Mouse (Mus musculus): ENCODE measurements around the gene Hspb9.

Gene Hspb9

GRCm38 (mm10) chr11:100735954-100736745 lies 22.5 kb downstream of the Hspb9 start:
- peak; percentile 23 for DNase-seq

DNA sequence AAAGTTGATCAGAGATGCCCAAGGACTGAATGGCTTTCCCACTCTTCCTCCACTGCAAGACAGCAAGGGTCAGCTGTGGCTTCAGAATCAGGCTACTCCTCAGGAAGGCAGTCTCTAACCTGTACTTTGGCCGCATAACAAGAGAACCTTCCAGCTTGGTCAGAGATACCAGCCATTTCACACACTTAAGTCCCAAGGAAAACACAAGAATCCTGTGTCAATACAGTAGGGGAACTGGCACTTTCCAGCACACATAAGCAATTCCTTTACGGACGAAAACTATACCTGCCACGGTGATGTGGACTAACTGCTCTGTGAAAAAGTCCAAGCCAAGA lies 23.1 kb downstream of the Hspb9 start:
- peak; percentile 25 for DNase-seq

GRCm38 (mm10) chr11:100737105-100737733 lies 23.6 kb downstream of the Hspb9 start:
- DNase-seq: peak; percentile 28

DNA sequence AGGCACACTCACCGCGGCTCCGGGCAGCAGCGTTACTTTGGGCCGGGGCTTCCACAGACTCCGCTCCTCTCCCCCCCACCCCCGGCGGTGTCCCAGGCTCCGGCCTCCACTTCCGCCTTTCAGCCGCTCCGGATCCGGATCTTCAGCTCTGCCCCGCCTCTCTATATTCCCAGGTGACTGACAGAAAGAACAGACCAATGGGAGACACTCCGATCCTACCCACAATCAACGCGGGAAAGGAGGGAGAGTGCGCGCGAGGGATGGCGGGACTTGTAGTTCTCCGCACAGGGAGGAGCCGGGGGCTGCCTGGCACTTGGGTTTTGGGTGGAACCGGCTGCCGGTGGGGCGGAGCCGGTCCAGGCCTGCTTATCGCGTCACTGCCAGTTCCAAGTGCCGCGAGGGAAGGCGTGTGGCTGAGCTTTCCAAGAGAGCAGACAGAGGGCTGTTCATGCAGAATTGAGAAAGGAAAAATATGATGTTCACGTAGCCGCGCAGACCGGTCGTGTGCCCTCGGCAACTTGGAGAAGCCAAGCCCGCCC lies 24.5 kb downstream of the Hspb9 start, which contains the start of gene Rab5c:
TSS of gene Rab5c (minus strand) at position 150 of the 539 bp plus-strand sequence.
- peak; percentile 99 for DNase-seq

GRCm38 (mm10) chr11:100738749-100739148 lies 25.1 kb downstream of the Hspb9 start:
- no peak for DNase-seq

DNA sequence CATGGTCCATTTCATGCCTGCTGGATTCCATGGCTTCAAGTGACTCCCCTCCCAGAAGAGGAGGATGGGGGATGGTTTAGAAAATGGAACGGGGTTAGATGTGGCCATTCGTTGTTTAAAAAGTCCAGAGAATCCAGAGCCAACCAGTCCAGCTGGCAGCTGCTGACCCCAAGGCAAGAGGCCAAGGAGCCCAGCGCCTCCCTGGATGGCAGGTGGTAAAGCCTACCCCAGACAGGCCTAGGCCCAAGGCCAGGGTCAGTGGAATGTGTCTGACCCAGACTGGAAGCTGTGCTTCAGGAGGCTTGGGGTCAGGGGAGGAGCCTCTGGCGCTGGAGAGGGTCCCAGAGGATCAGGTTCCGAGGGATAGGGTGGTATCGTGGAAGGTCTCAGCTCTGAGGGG lies 27.7 kb downstream of the Hspb9 start:
- peak; percentile 48 for DNase-seq

GRCm38 (mm10) chr11:100745085-100745484 lies 31.4 kb downstream of the Hspb9 start:
- DNase-seq: peak; percentile 68

DNA sequence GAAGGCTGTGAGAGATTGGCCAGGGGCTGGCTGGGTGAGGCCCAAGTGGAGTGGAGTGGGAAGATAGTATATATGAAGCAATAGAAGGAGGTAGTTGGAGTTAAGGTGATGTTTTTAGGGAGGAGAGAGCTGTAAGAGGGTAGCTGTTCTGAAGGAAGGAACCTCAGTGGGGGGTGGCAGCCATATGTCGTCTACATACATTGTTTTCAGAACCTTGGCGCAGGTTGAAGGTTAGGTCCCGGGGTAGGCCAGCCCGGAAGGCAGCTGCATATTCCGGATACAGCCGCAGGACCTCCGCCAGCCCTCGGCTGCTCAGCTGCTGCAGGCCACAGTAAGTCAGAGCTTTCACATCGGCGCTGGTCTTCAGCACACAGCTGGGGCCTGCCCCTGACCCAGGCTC lies 32.9 kb downstream of the Hspb9 start:
- DNase-seq: no peak

DNA sequence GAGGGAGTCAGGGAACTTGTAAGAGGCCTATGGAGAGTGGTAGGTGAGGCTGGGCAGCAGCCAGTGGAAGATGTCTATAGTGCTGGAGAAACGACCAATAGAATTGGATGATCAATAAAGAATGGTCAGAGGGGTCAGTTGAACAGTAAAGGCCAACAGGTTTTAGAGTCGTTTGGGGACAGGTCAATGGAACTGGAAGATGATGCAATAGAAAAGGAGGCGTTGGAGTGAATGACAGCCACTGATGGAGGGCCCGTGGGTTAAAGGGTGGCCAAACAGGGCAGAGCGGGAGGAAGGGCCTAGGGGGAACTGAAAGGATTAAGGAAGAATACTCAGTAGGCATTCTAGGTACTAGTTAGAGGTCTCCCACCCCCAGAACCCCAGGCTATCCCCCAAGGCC lies 33.5 kb downstream of the Hspb9 start:
- no peak for DNase-seq

DNA sequence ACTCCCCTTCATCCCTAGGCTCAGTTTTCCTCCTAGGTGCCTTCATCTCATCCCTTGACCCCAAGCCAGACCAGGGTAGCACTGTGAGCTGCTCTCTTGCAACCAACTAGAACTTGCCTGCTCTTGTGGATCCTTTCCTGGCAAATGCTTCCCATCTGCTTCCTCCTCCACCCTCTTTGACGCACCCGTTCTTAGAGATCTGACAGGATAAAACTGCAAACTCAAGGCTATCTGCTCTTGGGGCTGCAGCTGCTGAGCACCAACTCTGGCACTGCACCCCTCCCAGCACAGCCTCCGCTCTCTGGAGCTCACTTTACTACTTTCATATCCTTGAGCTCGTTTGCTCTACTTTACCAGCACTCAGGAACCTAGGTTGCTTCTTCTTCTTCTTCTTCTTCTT lies 35.0 kb downstream of the Hspb9 start:
- no peak for DNase-seq

GRCm38 (mm10) chr11:100749469-100749868 lies 35.8 kb downstream of the Hspb9 start:
- DNase-seq: no peak

DNA sequence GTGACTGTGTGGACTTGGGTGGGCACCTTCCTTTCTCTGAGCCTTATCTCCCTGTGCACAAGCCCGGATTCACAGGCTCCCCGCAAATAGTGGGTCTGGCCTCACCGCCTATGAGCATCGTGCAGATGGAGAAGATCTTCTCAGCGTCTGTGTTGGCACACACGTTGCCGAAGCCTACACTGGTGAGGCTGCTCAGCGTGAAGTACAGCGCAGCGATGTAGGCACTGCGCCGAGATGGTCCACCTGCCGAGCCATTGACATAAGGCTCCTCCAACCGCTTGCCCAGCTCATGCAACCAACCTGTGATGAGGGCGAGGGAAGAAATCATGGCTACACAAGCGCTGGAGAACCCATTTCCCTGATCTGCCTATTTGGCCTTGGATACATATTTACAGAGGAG lies 36.5 kb downstream of the Hspb9 start:
- DNase-seq: no peak

DNA sequence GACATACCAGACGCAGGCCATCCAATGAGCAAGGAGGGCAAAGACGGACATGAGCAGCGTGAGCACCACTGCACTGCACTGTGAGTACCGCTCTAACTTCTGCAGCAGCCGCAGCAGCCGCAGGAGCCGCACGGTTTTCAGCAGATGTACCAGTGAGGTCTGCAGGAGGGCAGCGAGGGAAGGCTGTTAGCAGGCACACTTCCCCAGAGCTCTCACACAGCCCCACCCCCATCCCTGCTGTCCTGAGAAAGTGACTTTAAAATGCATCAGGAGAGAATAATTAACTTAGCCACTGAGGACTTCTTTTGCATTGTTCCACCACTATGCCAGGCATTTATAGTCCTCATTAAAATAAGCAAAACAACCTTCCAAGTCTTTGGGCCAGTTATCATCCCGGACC lies 38.6 kb downstream of the Hspb9 start:
- DNase-seq: peak; percentile 39

DNA sequence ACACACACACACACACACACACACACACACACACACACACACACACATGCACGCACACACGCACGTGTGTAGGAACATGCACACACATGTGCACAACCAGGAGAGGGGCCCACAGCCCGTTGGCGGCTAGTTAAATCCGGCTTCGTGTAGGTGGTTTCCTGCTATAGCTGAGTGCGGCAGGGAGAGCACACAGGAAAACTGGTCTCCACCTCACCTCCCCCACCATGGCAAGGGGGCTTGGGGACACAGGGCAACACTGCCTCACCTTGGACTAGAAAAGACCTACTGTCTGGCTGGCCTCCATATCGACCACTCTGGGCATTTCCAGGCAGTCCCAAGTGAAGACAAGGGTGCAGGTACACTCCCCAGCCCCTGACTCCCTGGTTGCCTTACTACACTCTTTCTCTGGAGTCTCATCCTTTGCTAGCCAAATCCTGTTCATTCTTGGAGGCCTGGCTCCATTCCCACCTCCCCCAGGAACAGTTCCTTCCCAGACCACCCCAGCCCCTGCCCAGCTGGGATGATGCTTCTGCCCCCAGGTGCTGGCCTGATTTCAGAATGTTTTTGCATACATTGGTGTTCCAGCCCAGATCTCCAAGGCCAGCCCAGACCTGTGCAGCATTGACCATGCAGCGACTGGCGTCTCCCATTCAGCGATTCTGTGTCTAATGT lies 40.5 kb downstream of the Hspb9 start:
- DNase-seq: no peak

GRCm38 (mm10) chr11:100754693-100755057 lies 41.0 kb downstream of the Hspb9 start:
- no peak for DNase-seq

- DNase-seq: no peak
Measured at GRCm38 (mm10) chr11:100756476-100756875, 42.8 kb downstream of the Hspb9 start.

GRCm38 (mm10) chr11:100757566-100757965 lies 43.9 kb downstream of the Hspb9 start:
- DNase-seq: no peak

GRCm38 (mm10) chr11:100758707-100759610 lies 45.3 kb downstream of the Hspb9 start:
- peak; percentile 80 for DNase-seq

- peak; percentile 45 for DNase-seq
Measured at GRCm38 (mm10) chr11:100759611-100760233, 46.1 kb downstream of the Hspb9 start, which contains the start of gene Kcnh4. Kcnh4 (minus strand) TSS chr11:100759942.

GRCm38 (mm10) chr11:100761547-100762045 lies 47.9 kb downstream of the Hspb9 start:
- DNase-seq: peak; percentile 90

DNA sequence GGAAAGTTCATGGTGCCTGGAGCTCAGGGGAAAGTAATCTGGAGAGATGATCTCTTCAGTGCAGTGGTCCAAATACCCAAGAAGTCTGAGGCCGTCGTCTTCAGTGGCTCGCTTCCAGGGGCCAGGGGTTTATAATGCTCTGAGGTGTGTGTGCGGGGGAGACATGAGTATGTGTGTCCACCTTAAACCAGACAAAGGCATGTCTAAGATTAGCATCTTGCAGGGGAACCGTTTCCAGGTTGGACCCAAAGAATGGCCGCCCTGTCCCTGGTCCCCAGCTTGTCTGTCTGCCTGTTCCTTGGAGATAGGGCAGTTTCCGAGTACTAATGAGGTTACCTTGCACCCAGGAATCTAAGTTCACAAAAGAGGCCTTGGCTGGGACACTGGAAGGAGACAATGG lies 49.2 kb downstream of the Hspb9 start, which contains the start of gene Hcrt:
TSS of gene Hcrt (minus strand) at position 101 of the 400 bp plus-strand sequence.
- DNase-seq: no peak

Measured in kidney, postnatal 10 days (tissue).